Mouse (Mus musculus): Measurements from ENCODE around the gene Tk1.
"Not testable (repeated sequence)": the region's sequence is repeated elsewhere in the genome, so short reads cannot be mapped to it uniquely, and the experiment has no call there.

Gene Tk1

GRCm38 (mm10) chr11:117847593-117848215 is 21.8 kb upstream of the Tk1 start:
- no peak for DNase-seq (ENCODE audit: low spot score in 2 of 2)

- no peak for DNase-seq (ENCODE audit: low spot score in 2 of 2)
These were observed 20.7 kb upstream of the Tk1 start for GRCm38 (mm10) chr11:117846640-117847039.

- DNase-seq (ENCODE audit: low spot score in 2 of 2): no peak
These were observed 19.8 kb upstream of the Tk1 start for GRCm38 (mm10) chr11:117845651-117846050.

- no peak for DNase-seq (ENCODE audit: low spot score in 2 of 2)
These were observed 19.1 kb upstream of the Tk1 start for GRCm38 (mm10) chr11:117844997-117845396.

GRCm38 (mm10) chr11:117843434-117843833 is 17.5 kb upstream of the Tk1 start:
- no peak for DNase-seq (ENCODE audit: low spot score in 2 of 2)

- DNase-seq (ENCODE audit: low spot score in 2 of 2): no peak
These were observed 15.0 kb upstream of the Tk1 start for GRCm38 (mm10) chr11:117840910-117841309.

- DNase-seq (ENCODE audit: low spot score in 2 of 2): no peak
These were observed 13.1 kb upstream of the Tk1 start for GRCm38 (mm10) chr11:117839021-117839420.

- DNase-seq (ENCODE audit: low spot score in 2 of 2): no peak
These were observed 12.7 kb upstream of the Tk1 start for GRCm38 (mm10) chr11:117838572-117838971.

GRCm38 (mm10) chr11:117836306-117836705 is 10.4 kb upstream of the Tk1 start:
- peak in 1 of 2 experiments; percentile 66 for DNase-seq (ENCODE audit: low spot score in 2 of 2)

- no peak for DNase-seq (ENCODE audit: low spot score in 2 of 2)
These were observed 8.2 kb upstream of the Tk1 start for GRCm38 (mm10) chr11:117834086-117834485.

- DNase-seq (ENCODE audit: low spot score in 2 of 2): not testable (repeated sequence)
These were observed 7.6 kb upstream of the Tk1 start for GRCm38 (mm10) chr11:117833509-117833908.

GRCm38 (mm10) chr11:117832086-117832969 is 6.4 kb upstream of the Tk1 start:
- DNase-seq (ENCODE audit: low spot score in 2 of 2): peak in 1 of 2 experiments; percentile 72

GRCm38 (mm10) chr11:117830401-117830800 is 4.5 kb upstream of the Tk1 start:
- no peak for DNase-seq (ENCODE audit: low spot score in 2 of 2)

GRCm38 (mm10) chr11:117829671-117830215 is 3.9 kb upstream of the Tk1 start:
- no peak for DNase-seq (ENCODE audit: low spot score in 2 of 2)

GRCm38 (mm10) chr11:117828888-117829604 is 3.2 kb upstream of the Tk1 start:
- no peak for DNase-seq (ENCODE audit: low spot score in 2 of 2)

- DNase-seq (ENCODE audit: low spot score in 2 of 2): no peak
These were observed 2.4 kb upstream of the Tk1 start for GRCm38 (mm10) chr11:117828149-117828887.

- DNase-seq (ENCODE audit: low spot score in 2 of 2): no peak
These were observed 1.5 kb upstream of the Tk1 start for GRCm38 (mm10) chr11:117827386-117827785.

- DNase-seq (ENCODE audit: low spot score in 2 of 2): no peak
These were observed 1.0 kb upstream of the Tk1 start for GRCm38 (mm10) chr11:117826916-117827315.

- no peak for DNase-seq (ENCODE audit: low spot score in 2 of 2)
These were observed 272 bp upstream of the Tk1 start for GRCm38 (mm10) chr11:117826164-117826563.

- DNase-seq (ENCODE audit: low spot score in 2 of 2): peak; percentile 42 to 84
These were observed 1.6 kb downstream of the Tk1 start for GRCm38 (mm10) chr11:117824060-117824969.

Data from left cerebral cortex, adult 9 months (tissue).